Mouse (Mus musculus): ENCODE measurements around the gene Trpm5. TPM values are rescaled to one million over a fixed set of nuclear protein-coding genes. Genes with fewer than 3 reads are reported as not detected.
A peak's percentile ranks its signal among the peaks of the same experiment; 100 is the strongest.

Gene Trpm5
- total RNA-seq, 4 experiments from 2014 or later, result 0.28 TPM; not detected in 3

- DNase-seq (ENCODE audit: low spot score), result peak; percentile 53
These were observed 35.1 kb downstream of the Trpm5 start for GRCm38 (mm10) chr7:143059202-143059870.

GRCm38 (mm10) chr7:143058221-143058697, 36.2 kb downstream of the Trpm5 start:
- DNase-seq (ENCODE audit: low spot score), result peak; percentile 70

GRCm38 (mm10) chr7:143057667-143058220, 36.7 kb downstream of the Trpm5 start:
- DNase-seq (ENCODE audit: low spot score), result no peak

- no peak for DNase-seq (ENCODE audit: low spot score)
These were observed 37.4 kb downstream of the Trpm5 start for GRCm38 (mm10) chr7:143057023-143057422.

GRCm38 (mm10) chr7:143055499-143056186, 38.8 kb downstream of the Trpm5 start:
- peak; percentile 33 for DNase-seq (ENCODE audit: low spot score)

- no peak for DNase-seq (ENCODE audit: low spot score)
These were observed 39.4 kb downstream of the Trpm5 start for GRCm38 (mm10) chr7:143055001-143055400.

- DNase-seq (ENCODE audit: low spot score), result peak; percentile 31
These were observed 39.9 kb downstream of the Trpm5 start for GRCm38 (mm10) chr7:143054612-143054965.

- no peak for DNase-seq (ENCODE audit: low spot score)
These were observed 40.4 kb downstream of the Trpm5 start for GRCm38 (mm10) chr7:143053961-143054611.

GRCm38 (mm10) chr7:143053008-143053899, 41.2 kb downstream of the Trpm5 start:
- peak; percentile 59 for DNase-seq (ENCODE audit: low spot score)

GRCm38 (mm10) chr7:143052626-143053007, 41.8 kb downstream of the Trpm5 start, which contains the start of gene Cd81:
Gene Cd81, plus strand, starts transcription at chr7:143052739.
- peak; percentile 87 for DNase-seq (ENCODE audit: low spot score)

- no peak for DNase-seq (ENCODE audit: low spot score)
These were observed 43.1 kb downstream of the Trpm5 start for GRCm38 (mm10) chr7:143051316-143051715.

- DNase-seq (ENCODE audit: low spot score), result peak; percentile 75
These were observed 44.3 kb downstream of the Trpm5 start for GRCm38 (mm10) chr7:143049841-143050816.

GRCm38 (mm10) chr7:143049331-143049730, 45.1 kb downstream of the Trpm5 start:
- DNase-seq (ENCODE audit: low spot score), result no peak

GRCm38 (mm10) chr7:143046358-143046757, 48.1 kb downstream of the Trpm5 start:
- DNase-seq (ENCODE audit: low spot score), result no peak

- no peak for DNase-seq (ENCODE audit: low spot score)
These were observed 49.6 kb downstream of the Trpm5 start for GRCm38 (mm10) chr7:143044826-143045206.

GRCm38 (mm10) chr7:143044049-143044825, 50.2 kb downstream of the Trpm5 start:
- no peak for DNase-seq (ENCODE audit: low spot score)

- no peak for DNase-seq (ENCODE audit: low spot score)
These were observed 51.5 kb downstream of the Trpm5 start for GRCm38 (mm10) chr7:143042897-143043300.

- DNase-seq (ENCODE audit: low spot score), result peak; percentile 91
These were observed 52.4 kb downstream of the Trpm5 start for GRCm38 (mm10) chr7:143042089-143042488.

GRCm38 (mm10) chr7:143041138-143041822, 53.2 kb downstream of the Trpm5 start:
- peak; percentile 83 for DNase-seq (ENCODE audit: low spot score)
